Mouse (Mus musculus) neural tube, embryonic 14.5 days (tissue): ENCODE results near the gene Piwil4. TPM values are rescaled to one million over a fixed set of nuclear protein-coding genes. Genes with fewer than 3 reads are reported as not detected.

Experiments used
- ATAC-seq: fragments of 200-750 bp; cut with Nextera tagmentation; 2 replicates; pipeline ENCODE4 v1.8.0; 2017; ENCODE audit warnings: low read depth, mild to moderate bottlenecking, moderate TSS enrichment, moderate library complexity
- H3K27ac ChIP-seq: fragments of 300-500 bp; sonication (generic); 2 replicates; pipeline ENCODE4 v1.5.1; 2014; ENCODE audit warnings: low read depth, mild to moderate bottlenecking, control low read depth, low read length, moderate library complexity, mixed read lengths
- H3K27me3 ChIP-seq: fragments of 300-500 bp; sonication (generic); 2 replicates; pipeline ENCODE4 v1.6.1; 2014; ENCODE audit warnings: low read length; ENCODE audit not compliant: control insufficient read depth, insufficient read depth
- H3K36me3 ChIP-seq: fragments of 300-500 bp; sonication (generic); 2 replicates; pipeline ENCODE4 v1.6.1; 2014; ENCODE audit warnings: low read length, mixed read lengths; ENCODE audit not compliant: control insufficient read depth, insufficient read depth
- H3K4me1 ChIP-seq: fragments of 300-500 bp; sonication (generic); 2 replicates; pipeline ENCODE4 v1.6.1; 2014; ENCODE audit warnings: low read length; ENCODE audit not compliant: control insufficient read depth, insufficient read depth
- H3K4me2 ChIP-seq: fragments of 300-500 bp; sonication (generic); 2 replicates; pipeline ENCODE4 v1.6.1; 2014; ENCODE audit warnings: mild to moderate bottlenecking, low read depth, low read length, control low read depth
- H3K4me3 ChIP-seq: fragments of 300-500 bp; sonication (generic); 2 replicates; pipeline ENCODE4 v1.5.1; 2014; ENCODE audit warnings: low read depth, low read length, control low read depth, mixed read lengths
- H3K9ac ChIP-seq: fragments of 300-500 bp; sonication (generic); replicated peaks from 2 replicates; pipeline ENCODE4 v1.6.1; 2014; ENCODE audit warnings: low read depth, mild to moderate bottlenecking, control low read depth, low read length, mixed read lengths
- H3K9me3 ChIP-seq: fragments of 300-500 bp; sonication (generic); 2 replicates; pipeline ENCODE4 v1.6.1; 2016; ENCODE audit warnings: low read length; ENCODE audit not compliant: control insufficient read depth
- WGBS: fragments of 180-500 bp; shearing (Covaris S2); extraction: QIAGEN DNeasy Blood & Tissue Kit; methylation state at CpG from one replicate; pipeline ENCODE4 v1.1.7; 2014; 5-methylcytosine and 5-hydroxymethylcytosine counted together
- polyA plus RNA-seq: library from polyadenylated mRNA; unstranded; fragments of >200 nt; fragmentation: Nextera tagmentation; extraction: Ambion mirVana; gene quantifications from 2 replicates; pipeline ENCODE4 v1.2.1, GENCODE M21; 2014

The Piwil4 gene
- polyA plus RNA-seq, 1 experiment from 2014 or later, result 0.31 TPM

- H3K9ac ChIP-seq, result no peak overlapping the region
- no peaks in the 10 kb centered on the region for H3K9me3 ChIP-seq
- H3K27ac ChIP-seq, result no peak overlapping the region
- H3K27me3 ChIP-seq, result no peaks in the 10 kb centered on the region
- H3K36me3 ChIP-seq, result no peaks in the 10 kb centered on the region
- H3K4me1 ChIP-seq, result no peaks in the 10 kb centered on the region
- ATAC-seq, result no peak
- 94% methylated on average over 2 of the region's 2 CpGs for WGBS
- H3K4me2 ChIP-seq, result no peak overlapping the region
- no peak overlapping the region for H3K4me3 ChIP-seq
These were observed 76.9 kb downstream of the Piwil4 start for GRCm38 (mm10) chr9:14663591-14663990.

DNA sequence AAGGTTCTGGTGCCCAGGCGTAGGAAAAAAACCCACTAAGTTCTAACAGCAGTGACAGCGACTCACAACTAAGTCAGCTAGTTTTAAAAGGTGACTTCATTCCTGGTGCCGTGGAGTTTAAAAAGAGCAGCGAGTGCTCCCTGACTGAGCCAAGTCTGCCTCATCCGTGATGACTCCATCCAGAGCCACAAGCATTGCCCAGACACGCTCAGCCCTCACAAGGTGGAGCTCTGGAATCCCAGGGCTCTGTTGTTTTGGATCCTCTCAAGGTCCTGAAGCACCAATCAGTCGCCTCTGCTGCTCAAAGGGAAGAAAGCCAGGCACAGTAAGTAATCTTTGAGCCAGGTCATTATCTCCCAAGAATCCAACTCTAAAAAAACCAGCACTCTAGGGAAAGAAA, 77.7 kb downstream of the Piwil4 start:
- Histone ChIP-seq H3K4me1 (no peaks in the 10 kb centered on the region), H3K27ac (no peak overlapping the region), H3K36me3 (no peaks in the 10 kb centered on the region), H3K9me3 (no peaks in the 10 kb centered on the region), H3K9ac (no peak overlapping the region), H3K4me3 (no peak overlapping the region), H3K4me2 (no peak overlapping the region), H3K27me3 (no peaks in the 10 kb centered on the region)
- 80% methylated on average over 7 of the region's 7 CpGs for WGBS
- ATAC-seq, result no peak

DNA sequence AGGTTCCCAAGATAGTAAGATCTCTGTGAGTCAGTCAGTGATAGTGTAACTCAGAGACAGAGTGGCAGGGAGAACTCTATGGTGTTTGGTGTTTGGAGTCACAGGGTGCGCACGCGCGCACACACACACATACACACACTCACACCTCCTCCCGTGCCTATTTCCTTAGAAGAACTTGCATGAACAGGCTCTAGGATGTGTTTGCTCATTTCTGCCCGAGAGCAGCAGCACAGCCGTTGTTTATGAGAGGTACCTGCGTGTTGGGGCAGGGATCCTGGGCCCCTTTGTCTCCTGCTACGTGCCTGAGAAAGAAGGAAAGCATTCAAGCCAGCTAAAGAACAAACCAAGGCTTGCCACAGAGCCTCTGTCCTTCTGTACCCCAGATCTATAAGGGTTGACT, 78.4 kb downstream of the Piwil4 start:
- Histone ChIP-seq H3K9me3 (no peaks in the 10 kb centered on the region), H3K9ac (no peak overlapping the region), H3K4me2 (no peak overlapping the region), H3K36me3 (no peaks in the 10 kb centered on the region), H3K27ac (no peak overlapping the region), H3K4me1 (no peaks in the 10 kb centered on the region), H3K4me3 (no peak overlapping the region), H3K27me3 (no peaks in the 10 kb centered on the region)
- WGBS, result 80% methylated on average over 9 of the region's 9 CpGs
- ATAC-seq, result no peak

DNA sequence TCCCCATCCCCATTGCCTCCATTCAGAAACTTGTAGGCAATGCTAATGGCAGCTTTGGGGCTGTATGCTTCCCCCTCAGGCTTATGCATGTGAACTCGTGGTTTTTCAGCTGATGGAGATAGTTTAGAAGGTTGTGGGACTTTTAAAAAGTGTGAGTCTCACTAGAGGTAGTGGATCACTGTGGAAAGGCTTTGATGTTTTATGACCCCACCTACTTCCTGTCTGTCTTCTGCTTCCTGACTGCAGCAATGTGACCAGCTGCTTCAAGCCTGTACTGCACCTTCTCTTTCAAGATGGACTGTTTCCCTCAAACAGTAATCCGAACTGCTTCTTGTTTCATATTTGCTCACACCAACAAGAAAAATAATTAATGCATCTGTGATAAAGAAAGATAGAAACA, 82.6 kb downstream of the Piwil4 start:
- no peak overlapping the region for H3K4me3 ChIP-seq
- ATAC-seq, result no peak
- H3K27me3 ChIP-seq, result no peaks in the 10 kb centered on the region
- 49% methylated on average over 2 of the region's 2 CpGs for WGBS
- H3K9me3 ChIP-seq, result no peaks in the 10 kb centered on the region
- H3K9ac ChIP-seq, result no peak overlapping the region
- H3K4me2 ChIP-seq, result no peak overlapping the region
- no peak overlapping the region for H3K27ac ChIP-seq
- H3K4me1 ChIP-seq, result no peaks in the 10 kb centered on the region
- H3K36me3 ChIP-seq, result no peaks in the 10 kb centered on the region

DNA sequence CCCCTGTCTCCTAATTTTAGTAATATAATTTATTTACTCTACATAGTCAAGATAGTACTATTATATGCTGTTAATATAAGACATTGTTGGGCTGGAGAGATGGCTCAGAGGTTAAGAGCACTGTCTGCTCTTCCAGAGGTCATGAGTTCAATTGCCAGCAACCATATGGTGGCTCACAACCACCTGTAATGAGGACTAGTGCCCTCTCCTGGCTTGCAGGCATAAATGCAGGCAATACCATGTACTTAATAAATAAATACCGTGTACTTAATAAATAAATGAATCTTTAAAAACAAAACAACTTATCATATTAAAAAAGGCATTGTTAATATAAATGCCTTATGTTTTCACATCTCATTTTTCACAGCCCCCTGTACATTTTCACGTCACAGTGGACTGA, 86.5 kb downstream of the Piwil4 start:
- Histone ChIP-seq H3K27ac (no peak overlapping the region), H3K4me3 (no peak overlapping the region), H3K9me3 (no peaks in the 10 kb centered on the region), H3K4me1 (no peaks in the 10 kb centered on the region), H3K27me3 (no peaks in the 10 kb centered on the region), H3K9ac (no peak overlapping the region), H3K4me2 (no peak overlapping the region), H3K36me3 (no peaks in the 10 kb centered on the region)
- ATAC-seq, result no peak
- 71% methylated on average over 2 of the region's 2 CpGs for WGBS

DNA sequence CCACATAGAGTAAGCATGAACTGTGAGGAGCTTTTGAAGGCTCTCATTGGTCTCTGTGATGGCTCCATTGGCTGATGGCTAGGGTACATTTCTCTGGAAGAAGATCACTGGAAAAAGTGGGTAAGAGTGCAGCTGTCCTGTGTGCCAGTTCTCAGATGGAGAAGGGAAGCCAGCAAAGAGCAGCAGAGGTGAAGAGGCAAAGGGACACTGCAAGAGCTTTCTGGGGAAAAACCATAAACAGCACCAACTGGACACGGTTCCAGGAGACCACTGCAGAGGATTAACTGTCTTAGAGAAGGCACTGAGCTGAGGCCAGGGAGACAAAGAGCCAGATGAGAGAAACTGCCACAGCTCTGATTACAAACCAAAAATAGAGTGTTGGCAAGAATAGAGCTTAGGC, 87.8 kb downstream of the Piwil4 start:
- Histone ChIP-seq H3K4me3 (no peak overlapping the region), H3K27ac (no peak overlapping the region), H3K27me3 (no peaks in the 10 kb centered on the region), H3K9ac (no peak overlapping the region), H3K4me1 (no peaks in the 10 kb centered on the region), H3K9me3 (no peaks in the 10 kb centered on the region), H3K36me3 (no peaks in the 10 kb centered on the region), H3K4me2 (no peak overlapping the region)
- no peak for ATAC-seq
- WGBS, result 86% methylated on average over 1 of the region's 1 CpGs

- H3K4me2 ChIP-seq, result no peak overlapping the region
- WGBS, result 89% methylated on average over 8 of the region's 8 CpGs
- H3K36me3 ChIP-seq, result no peaks in the 10 kb centered on the region
- no peak overlapping the region for H3K27ac ChIP-seq
- no peaks in the 10 kb centered on the region for H3K9me3 ChIP-seq
- no peak overlapping the region for H3K9ac ChIP-seq
- no peak overlapping the region for H3K4me3 ChIP-seq
- no peaks in the 10 kb centered on the region for H3K4me1 ChIP-seq
- no peak for ATAC-seq
- no peaks in the 10 kb centered on the region for H3K27me3 ChIP-seq
These were observed 92.7 kb downstream of the Piwil4 start for GRCm38 (mm10) chr9:14647849-14648248.

- Histone ChIP-seq H3K27ac (no peak overlapping the region), H3K27me3 (no peaks in the 10 kb centered on the region), H3K9me3 (no peaks in the 10 kb centered on the region), H3K4me2 (no peak overlapping the region), H3K4me1 (no peaks in the 10 kb centered on the region), H3K9ac (no peak overlapping the region), H3K4me3 (no peak overlapping the region), H3K36me3 (no peaks in the 10 kb centered on the region)
- WGBS, result 100% methylated on average over 1 of the region's 1 CpGs
- no peak for ATAC-seq
These were observed 93.9 kb downstream of the Piwil4 start for GRCm38 (mm10) chr9:14646641-14647040.
